9 mouse cellular contexts compared by ENCODE assay signal in genomic region chr7:139994676-139995075, GRCm38 (mm10). TPM values are rescaled to one million over a fixed set of nuclear protein-coding genes. Genes with fewer than 3 reads are reported as not detected.
DNase-seq lines count a peak whose midpoint lies in the region; ATAC-seq and TF ChIP-seq lines count a peak whose summit lies in the region.
"Had no signal": no experiment of that assay in that cellular context is flagged by ENCODE, and none has a peak within 500 bp of the region (broad histone marks: within the 10 kb centered on the region; RNA-seq: fewer than 3 reads in every experiment).

No protein-coding gene starts in this region.

- H3K9me3 ChIP-seq in embryonic facial prominence, embryonic 10.5 days = no peaks in the 10 kb centered on the region
- H3K9me3 ChIP-seq: limb, embryonic 12.5 days had no signal

- no peak overlapping the region for H3K4me3 ChIP-seq in embryonic facial prominence, embryonic 10.5 days
- no peak overlapping the region for H3K4me3 ChIP-seq in liver, adult 2 months (ENCODE audit: insufficient read depth, low read depth, low read length)
- H3K4me3 ChIP-seq: limb, embryonic 12.5 days had no signal

- H3K4me1 ChIP-seq in embryonic facial prominence, embryonic 10.5 days = no peaks in the 10 kb centered on the region
- no peaks in the 10 kb centered on the region for H3K4me1 ChIP-seq in liver, adult 2 months (ENCODE audit: control insufficient read depth, insufficient read depth, low read length)
- H3K4me1 ChIP-seq: limb, embryonic 12.5 days had no signal

- no peak for TF ChIP-seq POLR2A in liver, adult 2 months (IDR thresholded peaks at IDR 0.05; ENCODE audit: extremely low read depth, insufficient read depth, low read length)

- ATAC-seq in inflammation-experienced regulatory T-cells, adult 6 months = peak; percentile 84
- no peak for ATAC-seq in erythroid progenitor cell, adult 5-6 weeks (replicated peaks; ENCODE audit: low FRiP score, poor library complexity, severe bottlenecking)

- no peak overlapping the region for H3K9ac ChIP-seq in liver, adult 2 months (ENCODE audit: low read depth, low read length)
- H3K9ac ChIP-seq: limb, embryonic 12.5 days had no signal

- no peaks in the 10 kb centered on the region for H3K79me2 ChIP-seq in liver, adult 2 months (ENCODE audit: control insufficient read depth, insufficient read depth, low read length)

- no peaks in the 10 kb centered on the region for H3K27me3 ChIP-seq in embryonic facial prominence, embryonic 10.5 days (replicated peaks; ENCODE audit: low read depth, poor library complexity, severe bottlenecking)
- no peaks in the 10 kb centered on the region for H3K27me3 ChIP-seq in liver, adult 2 months (ENCODE audit: control insufficient read depth, insufficient read depth, low read length)
- H3K27me3 ChIP-seq: limb, embryonic 12.5 days had no signal

- H3K36me3 ChIP-seq in embryonic facial prominence, embryonic 10.5 days (replicated peaks) = peaks cover 64% of the 10 kb centered on the region
- peaks cover 13% of the 10 kb centered on the region; the same call in 1 of the 2 replicates for H3K36me3 ChIP-seq in liver, adult 2 months (ENCODE audit: control insufficient read depth, insufficient read depth, low read length)

- DNase-seq in 3134 (ENCODE audit: extremely low read depth, insufficient read length, low spot score) (peak; percentile 32), 416B (ENCODE audit: low read depth) (peak; percentile 91)
- DNase-seq in adrenal gland, adult 8-10 months = peak; percentile 42
- peak; percentile 65 for DNase-seq in embryonic facial prominence, embryonic 10.5 days (ENCODE audit: low spot score)
- DNase-seq in liver, adult 2 months (ENCODE audit: extremely low read depth, low read depth, low spot score) = peak; percentile 60
- peak; percentile 78 for DNase-seq in retina, postnatal 1 day

- H3K27ac ChIP-seq in embryonic facial prominence, embryonic 10.5 days (replicated peaks) = no peak overlapping the region
- H3K27ac ChIP-seq in liver, adult 2 months (replicated peaks; ENCODE audit: insufficient read depth, low read depth, low read length) = no peak overlapping the region
- H3K27ac ChIP-seq: limb, embryonic 12.5 days had no signal

- WGBS in embryonic facial prominence, embryonic 10.5 days = 33% methylated on average over 3 of the region's 3 CpGs
- WGBS in liver, adult 2 months = 25% methylated on average over 3 of the region's 3 CpGs

- peak; percentile 75 for TF ChIP-seq CTCF in liver, adult 2 months (IDR thresholded peaks at IDR 0.05; ENCODE audit: low read depth, low read length)

RNA-seq across cellular contexts. Expression of gene Adam8, which starts 2.3 kb away (rescaled TPM):
- 1 to 10 TPM; 1.8 to 5.9 (median 4.4) TPM for total RNA-seq in adrenal gland, adult 8-10 months (2022)
- 1.7 and 2.3 TPM in 2 replicates for polyA plus RNA-seq in embryonic facial prominence, embryonic 10.5 days (2016; fragmentation: Nextera tagmentation; extraction: Ambion mirVana)
- 10 to 100 TPM in 2 of 3 experiments, 1 to 10 TPM in 1; 8.8 to 59.4 (median 13.1) TPM for polyA plus RNA-seq in inflammation-experienced regulatory T-cells, adult 6 months (2017; shearing (Covaris generic))
- total RNA-seq in liver, adult 2 months (2014; rRNA removed) = 0.09 and 0.47 TPM in 2 replicates
- 0.35 and 0.46 TPM in 2 replicates for polyA plus RNA-seq in liver, adult 2 months (2012; rRNA removed)
- 9.2 and 9.4 TPM in 2 replicates for total RNA-seq in erythroid progenitor cell, adult 5-6 weeks (2015; ENCODE audit: low replicate concordance)
- 3.3 and 5.2 TPM in 2 replicates for total RNA-seq in erythroid progenitor cell, adult 5-6 weeks (2017; ENCODE audit: low replicate concordance)

RNA-seq across cellular contexts. Expression of gene 6430531B16Rik, which starts 16.1 kb away (rescaled TPM):
- 1 to 10 TPM in 1 of 4 experiments, under 1 TPM in 2, not detected in 1; 0.31 to 1.1 (median 0.83) TPM for total RNA-seq in adrenal gland, adult 8-10 months (2022)
- 0.92 and 1.3 TPM in 2 replicates for polyA plus RNA-seq in embryonic facial prominence, embryonic 10.5 days (2016; fragmentation: Nextera tagmentation; extraction: Ambion mirVana)
- 1 to 10 TPM in 2 of 3 experiments, under 1 TPM in 1; 0.66 to 1.5 (median 1.0) TPM for polyA plus RNA-seq in inflammation-experienced regulatory T-cells, adult 6 months (2017; shearing (Covaris generic))
- not detected in 2 replicates for total RNA-seq in liver, adult 2 months (2014; rRNA removed)
- polyA plus RNA-seq in liver, adult 2 months (2012; rRNA removed) = 0.07 TPM in 1 of 2 replicates, not detected in the other
- total RNA-seq in erythroid progenitor cell, adult 5-6 weeks (2015; ENCODE audit: low replicate concordance) = not detected in 2 replicates
- total RNA-seq in erythroid progenitor cell, adult 5-6 weeks (2017; ENCODE audit: low replicate concordance) = not detected in 2 replicates

RNA-seq across cellular contexts. Expression of gene Zfp511, which starts 41.5 kb away (rescaled TPM):
- total RNA-seq in adrenal gland, adult 8-10 months (2022) = 10 to 100 TPM; 21.8 to 30.7 (median 26.7) TPM
- polyA plus RNA-seq in embryonic facial prominence, embryonic 10.5 days (2016; fragmentation: Nextera tagmentation; extraction: Ambion mirVana) = 39.2 and 42.7 TPM in 2 replicates
- polyA plus RNA-seq in inflammation-experienced regulatory T-cells, adult 6 months (2017; shearing (Covaris generic)) = 10 to 100 TPM; 25.0 to 30.1 (median 25.7) TPM
- 6.0 and 9.1 TPM in 2 replicates for total RNA-seq in liver, adult 2 months (2014; rRNA removed)
- polyA plus RNA-seq in liver, adult 2 months (2012; rRNA removed) = 17.8 and 23.7 TPM in 2 replicates
- total RNA-seq in erythroid progenitor cell, adult 5-6 weeks (2015; ENCODE audit: low replicate concordance) = 12.6 and 33.1 TPM in 2 replicates
- 4.0 and 12.8 TPM in 2 replicates for total RNA-seq in erythroid progenitor cell, adult 5-6 weeks (2017; ENCODE audit: low replicate concordance)

RNA-seq across cellular contexts. Expression of gene Tubgcp2, which starts 41.8 kb away (rescaled TPM):
- total RNA-seq in adrenal gland, adult 8-10 months (2022) = 10 to 100 TPM; 24.2 to 35.8 (median 32.2) TPM
- 80.2 and 80.8 TPM in 2 replicates for polyA plus RNA-seq in embryonic facial prominence, embryonic 10.5 days (2016; fragmentation: Nextera tagmentation; extraction: Ambion mirVana)
- polyA plus RNA-seq in inflammation-experienced regulatory T-cells, adult 6 months (2017; shearing (Covaris generic)) = 10 to 100 TPM; 24.8 to 32.5 (median 28.0) TPM
- total RNA-seq in liver, adult 2 months (2014; rRNA removed) = 12.1 and 12.4 TPM in 2 replicates
- polyA plus RNA-seq in liver, adult 2 months (2012; rRNA removed) = 9.4 and 11.8 TPM in 2 replicates
- 18.0 and 24.1 TPM in 2 replicates for total RNA-seq in erythroid progenitor cell, adult 5-6 weeks (2015; ENCODE audit: low replicate concordance)
- 26.9 and 48.3 TPM in 2 replicates for total RNA-seq in erythroid progenitor cell, adult 5-6 weeks (2017; ENCODE audit: low replicate concordance)

RNA-seq across cellular contexts. Expression of gene Utf1, which starts 51.1 kb away (rescaled TPM):
- not detected for total RNA-seq in adrenal gland, adult 8-10 months (2022)
- 0.20 and 0.36 TPM in 2 replicates for polyA plus RNA-seq in embryonic facial prominence, embryonic 10.5 days (2016; fragmentation: Nextera tagmentation; extraction: Ambion mirVana)
- polyA plus RNA-seq in inflammation-experienced regulatory T-cells, adult 6 months (2017; shearing (Covaris generic)) = 1 to 10 TPM; 3.3 to 5.0 (median 3.6) TPM
- not detected in 2 replicates for total RNA-seq in liver, adult 2 months (2014; rRNA removed)
- not detected in 2 replicates for polyA plus RNA-seq in liver, adult 2 months (2012; rRNA removed)
- total RNA-seq in erythroid progenitor cell, adult 5-6 weeks (2015; ENCODE audit: low replicate concordance) = not detected in 2 replicates
- not detected in 2 replicates for total RNA-seq in erythroid progenitor cell, adult 5-6 weeks (2017; ENCODE audit: low replicate concordance)

Comparison
In these comparisons a context has a peak if more than half of its experiments do, and no peak if none do; other contexts are left out.
1. DNase-seq: peak in every context shown above with its lines; median percentile 91 in 416B; 78 in retina, postnatal 1 day; 65 in embryonic facial prominence, embryonic 10.5 days; 60 in liver, adult 2 months; 42 in adrenal gland, adult 8-10 months; 32 in 3134.